Mouse (Mus musculus): Measurements from ENCODE around the gene Gtf2h1.

- TF ChIP-seq HCFC1 (IDR thresholded peaks at IDR 0.05; ENCODE audit: borderline replicate concordance, insufficient read depth, low read length) = peak; percentile 50; the same call in 1 of the 2 replicates
- TF ChIP-seq CHD2 (IDR thresholded peaks at IDR 0.05; ENCODE audit: low read depth, low read length) = no peak
Measured at GRCm38 (mm10) chr7:46796206-46796679, 340 bp downstream of the Gtf2h1 start.
